Mouse (Mus musculus) erythroid progenitor cell, adult 5-6 weeks (primary cell): ENCODE results near the gene Svop. TPM values are rescaled to one million over a fixed set of nuclear protein-coding genes. Genes with fewer than 3 reads are reported as not detected.
A peak's percentile ranks its signal among the peaks of the same experiment; 100 is the strongest.

Experiments
- ATAC-seq: replicated peaks from 2 replicates; pipeline ENCODE4 v1.8.0; 2016; ENCODE audit warnings: moderate number of reproducible peaks, mild to moderate bottlenecking, moderate TSS enrichment, inconsistent platforms; ENCODE audit not compliant: poor library complexity, low FRiP score, severe bottlenecking
- total RNA-seq, 2 experiments: library from RNA; stranded (forward) in 1 of 2; stranded (reverse) in 1 of 2; fragments of 150-400 nt in 1 of 2; fragments of 186-747, 209-891 nt in 1 of 2; gene quantifications; 2 replicates each; pipeline versions ENCODE4 v1.2.3 to v1.2.4; 2015 to 2017; ENCODE audit warnings: low replicate concordance in 2 of 2

The Svop gene
- total RNA-seq, 2 experiments from 2014 or later, result not detected

GRCm38 (mm10) chr5:114006974-114007373 lies 84.4 kb downstream of the Svop start:
- ATAC-seq, result no peak

GRCm38 (mm10) chr5:114005100-114005499 lies 86.3 kb downstream of the Svop start:
- ATAC-seq, result no peak

- ATAC-seq, result no peak
Observed at GRCm38 (mm10) chr5:114004573-114004972, 86.8 kb downstream of the Svop start.

DNA sequence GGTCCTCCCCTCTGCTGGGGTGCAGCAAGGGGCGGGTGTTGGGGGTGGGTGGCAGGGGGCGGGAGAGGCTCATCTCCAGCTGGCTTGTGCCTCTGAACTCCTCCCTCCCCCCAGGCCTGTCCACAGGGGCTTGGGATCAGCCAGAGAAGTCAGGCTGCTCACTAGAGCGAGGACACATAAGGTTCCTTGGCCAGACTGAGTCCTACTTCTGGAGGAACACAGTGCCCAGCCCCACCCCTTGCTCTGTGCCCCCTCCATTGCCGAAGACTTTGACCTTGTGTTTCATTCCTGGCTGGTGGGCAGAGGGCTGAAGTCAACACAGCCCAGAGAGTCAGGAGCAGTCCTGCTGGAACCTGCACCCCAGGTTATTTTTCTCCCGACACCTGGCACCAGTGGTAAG lies 87.8 kb downstream of the Svop start, which contains the start of gene Dao:
Gene Dao, plus strand, starts transcription at position 162 of the 400 bp plus-strand sequence.
- ATAC-seq, result no peak

DNA sequence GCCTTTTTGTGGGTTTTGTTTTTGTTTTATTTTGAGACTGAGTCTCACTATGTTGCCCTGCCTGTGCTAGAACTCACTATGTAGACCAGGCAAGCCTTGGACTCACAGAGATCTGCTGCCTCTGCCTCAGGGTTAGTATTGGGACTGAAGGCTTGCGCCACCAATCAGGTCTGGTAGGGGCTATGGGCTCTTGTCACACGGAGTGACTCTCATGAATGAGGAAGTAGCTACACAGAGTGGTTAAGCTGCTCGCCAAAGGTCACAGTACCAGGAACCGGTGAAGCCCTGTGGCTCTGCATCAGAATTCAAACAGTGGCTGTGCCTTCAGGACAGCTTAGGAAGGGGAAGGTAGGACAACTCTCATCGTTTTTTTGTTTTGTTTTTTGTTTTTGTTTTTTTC lies 92.0 kb downstream of the Svop start:
- ATAC-seq, result no peak

GRCm38 (mm10) chr5:113996458-113996857 lies 94.9 kb downstream of the Svop start:
- no peak for ATAC-seq

- peak; percentile 45; the same call in 1 of the 2 replicates for ATAC-seq
Observed at GRCm38 (mm10) chr5:113993487-113994465, 97.6 kb downstream of the Svop start, which contains the start of gene Ssh1. TSS of gene Ssh1 (minus strand) at chr5:113993894.

GRCm38 (mm10) chr5:113993031-113993486 lies 98.3 kb downstream of the Svop start:
- no peak for ATAC-seq

GRCm38 (mm10) chr5:113992339-113992831 lies 99.0 kb downstream of the Svop start:
- peak; percentile 52; the same call in 1 of the 2 replicates for ATAC-seq

- no peak for ATAC-seq
Observed at GRCm38 (mm10) chr5:113991141-113991540, 100.2 kb downstream of the Svop start.

GRCm38 (mm10) chr5:113990593-113990992 lies 100.8 kb downstream of the Svop start:
- peak; percentile 48; the same call in 1 of the 2 replicates for ATAC-seq

- peak; percentile 84 for ATAC-seq
Observed at GRCm38 (mm10) chr5:113989437-113990024, 101.8 kb downstream of the Svop start.

GRCm38 (mm10) chr5:113986182-113986961 lies 105.0 kb downstream of the Svop start:
- no peak for ATAC-seq

DNA sequence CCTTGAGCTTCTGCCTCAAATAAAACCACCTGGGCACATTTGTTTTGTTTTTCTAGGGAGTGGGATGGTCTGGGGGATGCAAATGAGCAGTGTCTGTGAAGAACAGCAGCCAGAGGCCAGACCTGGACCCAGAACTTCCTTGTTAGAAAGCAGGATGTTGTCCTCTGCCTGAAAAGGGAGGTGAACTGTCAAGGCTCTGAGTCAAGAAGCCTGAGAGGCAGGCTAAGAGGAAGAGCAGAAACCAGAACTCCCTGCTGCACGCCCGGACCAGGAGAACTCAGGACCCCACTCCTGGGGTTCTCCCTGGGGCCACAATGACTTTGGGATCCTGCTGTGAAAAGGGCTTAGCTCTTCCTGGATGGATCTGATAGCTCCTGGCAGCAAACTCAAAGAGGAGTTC lies 105.6 kb downstream of the Svop start:
- ATAC-seq, result no peak

GRCm38 (mm10) chr5:113984025-113984740 lies 107.2 kb downstream of the Svop start:
- peak; percentile 79 for ATAC-seq

- ATAC-seq, result no peak
Observed at GRCm38 (mm10) chr5:113983541-113983940, 107.8 kb downstream of the Svop start.

GRCm38 (mm10) chr5:113981843-113982242 lies 109.5 kb downstream of the Svop start:
- ATAC-seq, result no peak

DNA sequence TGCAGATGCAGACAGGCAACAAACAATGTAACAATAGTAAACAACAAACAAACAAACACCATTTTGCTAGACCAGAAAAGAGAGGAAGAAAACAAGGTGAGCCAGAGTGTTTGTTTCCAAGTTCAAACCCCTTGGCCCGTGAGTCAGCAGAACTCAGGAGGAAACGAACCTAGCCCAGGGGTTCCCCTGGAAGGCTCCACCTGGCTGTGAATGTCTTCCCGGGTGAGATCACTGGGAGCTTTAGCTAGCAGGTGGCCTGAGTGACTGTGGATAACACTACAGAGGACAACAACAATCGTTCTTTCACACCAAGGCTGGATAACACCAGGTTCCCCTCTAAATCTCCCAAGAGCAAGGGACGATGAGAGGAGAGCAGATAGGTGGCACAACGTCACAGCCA lies 110.2 kb downstream of the Svop start:
- ATAC-seq, result no peak

DNA sequence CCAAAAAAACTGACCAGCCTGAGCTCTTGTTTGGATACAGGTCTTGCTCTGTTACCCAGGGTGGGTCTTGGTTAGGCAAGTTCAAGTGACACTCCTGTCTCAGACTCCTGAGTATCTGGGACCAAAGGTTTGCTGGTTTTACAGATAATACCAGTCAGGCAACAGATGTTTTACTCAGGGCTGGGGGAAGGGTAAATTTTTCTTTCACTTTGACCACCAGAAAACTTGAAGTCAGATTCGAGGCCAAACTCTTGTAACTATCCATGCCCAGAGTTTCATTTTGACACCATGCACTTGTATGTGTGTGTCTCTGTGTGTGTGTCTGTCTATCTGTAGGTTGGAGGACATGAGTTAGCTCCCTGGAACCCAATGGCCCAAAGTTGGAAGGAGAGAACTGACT lies 110.9 kb downstream of the Svop start:
- peak; percentile 40 for ATAC-seq
